Mouse (Mus musculus): ENCODE measurements at regions not wholly inside any gene's neighbourhood (a gene's known extent, or its start where the extent isn't known, plus 50 kb on each side); places are given as distances from the start of the nearest gene placed in this dataset.

- Histone ChIP-seq H3K36me3 (ENCODE audit: control insufficient read depth, insufficient read depth, low read length) (no peaks in the 10 kb centered on the region), H3K9me3 (ENCODE audit: control insufficient read depth, low read length) (no peaks in the 10 kb centered on the region), H3K4me3 (replicated peaks; ENCODE audit: low read length) (no peak overlapping the region), H3K27ac (replicated peaks; ENCODE audit: low read depth, low read length) (no peak overlapping the region), H3K4me2 (replicated peaks; ENCODE audit: low read depth, low read length, severe bottlenecking) (no peak overlapping the region), H3K4me1 (ENCODE audit: control insufficient read depth, insufficient read depth, low read length) (peaks cover 13% of the 10 kb centered on the region; the same call in 1 of the 2 replicates), H3K27me3 (ENCODE audit: control insufficient read depth, insufficient read depth, low read length) (no peaks in the 10 kb centered on the region), H3K9ac (ENCODE audit: low read depth, low read length, severe bottlenecking) (no peak overlapping the region)
- DNase-seq (ENCODE audit: low spot score) (no peak), ATAC-seq (ENCODE audit: low FRiP score, low read depth) (no peak)
- 4% methylated on average over 2 of the region's 2 CpGs for WGBS
- TF ChIP-seq POLR2A (IDR thresholded peaks at IDR 0.05; ENCODE audit: borderline replicate concordance, extremely low read depth, insufficient read depth, insufficient read length) = no peak
These were observed 168.8 kb upstream of the Arrdc4 start for GRCm38 (mm10) chr7:68917876-68918200.

GRCm38 (mm10) chr7:68917137-68917875 is 168.3 kb upstream of the Arrdc4 start:
- H3K9me3 ChIP-seq (ENCODE audit: control insufficient read depth, low read length) = no peaks in the 10 kb centered on the region
- no peak for TF ChIP-seq POLR2A (IDR thresholded peaks at IDR 0.05; ENCODE audit: borderline replicate concordance, extremely low read depth, insufficient read depth, insufficient read length)
- no peak overlapping the region for H3K9ac ChIP-seq (ENCODE audit: low read depth, low read length, severe bottlenecking)
- WGBS = 5% methylated on average over 21 of the region's 21 CpGs
- H3K4me3 ChIP-seq (replicated peaks; ENCODE audit: low read length) = 0 out of 2 replicates have a peak overlapping the region, but pooled peaks have one; percentile 3
- no peak; the same call in 1 of the 2 replicates for ATAC-seq (ENCODE audit: low FRiP score, low read depth)
- H3K27me3 ChIP-seq (ENCODE audit: control insufficient read depth, insufficient read depth, low read length) = no peaks in the 10 kb centered on the region
- DNase-seq (ENCODE audit: low spot score) = peak; percentile 21
- peaks cover 13% of the 10 kb centered on the region; the same call in 1 of the 2 replicates for H3K4me1 ChIP-seq (ENCODE audit: control insufficient read depth, insufficient read depth, low read length)
- H3K36me3 ChIP-seq (ENCODE audit: control insufficient read depth, insufficient read depth, low read length) = no peaks in the 10 kb centered on the region
- H3K4me2 ChIP-seq (replicated peaks; ENCODE audit: low read depth, low read length, severe bottlenecking) = peak overlapping the region; percentile 38
- no peak overlapping the region for H3K27ac ChIP-seq (replicated peaks; ENCODE audit: low read depth, low read length)

GRCm38 (mm10) chr7:68915976-68916375 is 166.9 kb upstream of the Arrdc4 start:
- Histone ChIP-seq H3K36me3 (ENCODE audit: control insufficient read depth, insufficient read depth, low read length) (no peaks in the 10 kb centered on the region), H3K27me3 (ENCODE audit: control insufficient read depth, insufficient read depth, low read length) (no peaks in the 10 kb centered on the region), H3K4me1 (ENCODE audit: control insufficient read depth, insufficient read depth, low read length) (peaks cover 13% of the 10 kb centered on the region; the same call in 1 of the 2 replicates), H3K9ac (ENCODE audit: low read depth, low read length, severe bottlenecking) (no peak overlapping the region), H3K4me2 (replicated peaks; ENCODE audit: low read depth, low read length, severe bottlenecking) (no peak overlapping the region), H3K4me3 (replicated peaks; ENCODE audit: low read length) (no peak overlapping the region), H3K9me3 (ENCODE audit: control insufficient read depth, low read length) (no peaks in the 10 kb centered on the region), H3K27ac (replicated peaks; ENCODE audit: low read depth, low read length) (no peak overlapping the region)
- no peak for ATAC-seq (ENCODE audit: low FRiP score, low read depth)
- WGBS = 75% methylated on average over 9 of the region's 9 CpGs
- DNase-seq (ENCODE audit: low spot score) = no peak
- TF ChIP-seq POLR2A (IDR thresholded peaks at IDR 0.05; ENCODE audit: borderline replicate concordance, extremely low read depth, insufficient read depth, insufficient read length) = no peak

GRCm38 (mm10) chr7:68914344-68914743 is 165.3 kb upstream of the Arrdc4 start:
- TF ChIP-seq POLR2A (IDR thresholded peaks at IDR 0.05; ENCODE audit: borderline replicate concordance, extremely low read depth, insufficient read depth, insufficient read length) = no peak
- no peaks in the 10 kb centered on the region for H3K36me3 ChIP-seq (ENCODE audit: control insufficient read depth, insufficient read depth, low read length)
- ATAC-seq (ENCODE audit: low FRiP score, low read depth) (no peak), DNase-seq (ENCODE audit: low spot score) (peak; percentile 28)
- no peak overlapping the region for H3K4me3 ChIP-seq (replicated peaks; ENCODE audit: low read length)
- H3K4me2 ChIP-seq (replicated peaks; ENCODE audit: low read depth, low read length, severe bottlenecking) = no peak overlapping the region
- peaks cover 13% of the 10 kb centered on the region; the same call in 1 of the 2 replicates for H3K4me1 ChIP-seq (ENCODE audit: control insufficient read depth, insufficient read depth, low read length)
- no peak overlapping the region for H3K9ac ChIP-seq (ENCODE audit: low read depth, low read length, severe bottlenecking)
- H3K27ac ChIP-seq (replicated peaks; ENCODE audit: low read depth, low read length) = no peak overlapping the region
- WGBS = 79% methylated on average over 4 of the region's 4 CpGs
- no peaks in the 10 kb centered on the region for H3K27me3 ChIP-seq (ENCODE audit: control insufficient read depth, insufficient read depth, low read length)
- no peaks in the 10 kb centered on the region for H3K9me3 ChIP-seq (ENCODE audit: control insufficient read depth, low read length)

- H3K27me3 ChIP-seq (ENCODE audit: control insufficient read depth, insufficient read depth, low read length) = no peaks in the 10 kb centered on the region
- H3K4me2 ChIP-seq (replicated peaks; ENCODE audit: low read depth, low read length, severe bottlenecking) = no peak overlapping the region
- ATAC-seq (ENCODE audit: low FRiP score, low read depth) (no peak), DNase-seq (ENCODE audit: low spot score) (no peak)
- no peak overlapping the region for H3K9ac ChIP-seq (ENCODE audit: low read depth, low read length, severe bottlenecking)
- no peaks in the 10 kb centered on the region for H3K9me3 ChIP-seq (ENCODE audit: control insufficient read depth, low read length)
- H3K27ac ChIP-seq (replicated peaks; ENCODE audit: low read depth, low read length) = no peak overlapping the region
- TF ChIP-seq POLR2A (IDR thresholded peaks at IDR 0.05; ENCODE audit: borderline replicate concordance, extremely low read depth, insufficient read depth, insufficient read length) = no peak
- H3K36me3 ChIP-seq (ENCODE audit: control insufficient read depth, insufficient read depth, low read length) = no peaks in the 10 kb centered on the region
- peaks cover 3% of the 10 kb centered on the region; the same call in 1 of the 2 replicates for H3K4me1 ChIP-seq (ENCODE audit: control insufficient read depth, insufficient read depth, low read length)
- 76% methylated on average over 6 of the region's 6 CpGs for WGBS
- no peak overlapping the region for H3K4me3 ChIP-seq (replicated peaks; ENCODE audit: low read length)
These were observed 163.1 kb upstream of the Arrdc4 start for GRCm38 (mm10) chr7:68911989-68912655.
